Mouse (Mus musculus): ENCODE data around the gene Olr1. TPM values are rescaled to one million over a fixed set of nuclear protein-coding genes. Genes with fewer than 3 reads are reported as not detected.

Gene Olr1
- 0.17 TPM in 1 of 2 replicates, not detected in the other for polyA plus RNA-seq (2015; fragmentation: Nextera tagmentation; extraction: Ambion mirVana)

DNA sequence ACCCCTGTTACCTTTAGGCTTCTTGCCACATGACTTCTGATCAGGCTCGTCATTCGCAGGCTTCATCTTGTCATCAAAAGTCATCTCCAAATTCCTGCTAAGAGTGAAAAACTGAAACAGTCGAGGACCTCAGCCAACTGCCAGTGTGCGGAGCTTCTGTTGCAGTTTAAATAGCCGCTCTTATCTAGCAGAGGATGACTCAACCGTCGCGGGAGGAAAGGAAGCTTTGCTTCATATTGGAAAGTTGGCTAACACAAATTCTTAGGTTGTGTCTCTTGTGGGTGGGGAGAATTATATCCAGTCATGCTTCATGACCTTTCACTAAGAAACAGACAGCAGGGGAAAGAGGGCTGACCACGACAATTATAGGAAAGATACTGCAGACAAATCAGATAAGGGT is at the start of gene Olr1:
Gene Olr1, minus strand, starts transcription at position 142 of the 400 bp plus-strand sequence.
- no peak within 1 kb of the TSS for H3K4me2 ChIP-seq
- no peaks in the 10 kb centered on the region for H3K27me3 ChIP-seq
- no peak within 1 kb of the TSS for H3K27ac ChIP-seq
- H3K4me1 ChIP-seq = peaks cover 17% of the 10 kb centered on the region
- no peak within 1 kb of the TSS for H3K4me3 ChIP-seq (replicated peaks)
- no peak for ATAC-seq (replicated peaks; ENCODE audit: low FRiP score)
- no peaks in the 10 kb centered on the region for H3K36me3 ChIP-seq
- 80% methylated on average over 9 of the region's 9 CpGs for WGBS
- 0 out of 2 replicates have a peak, but pooled peaks cover 10% of the 10 kb centered on the region for H3K9me3 ChIP-seq (replicated peaks)
- no peak within 1 kb of the TSS for H3K9ac ChIP-seq

DNA sequence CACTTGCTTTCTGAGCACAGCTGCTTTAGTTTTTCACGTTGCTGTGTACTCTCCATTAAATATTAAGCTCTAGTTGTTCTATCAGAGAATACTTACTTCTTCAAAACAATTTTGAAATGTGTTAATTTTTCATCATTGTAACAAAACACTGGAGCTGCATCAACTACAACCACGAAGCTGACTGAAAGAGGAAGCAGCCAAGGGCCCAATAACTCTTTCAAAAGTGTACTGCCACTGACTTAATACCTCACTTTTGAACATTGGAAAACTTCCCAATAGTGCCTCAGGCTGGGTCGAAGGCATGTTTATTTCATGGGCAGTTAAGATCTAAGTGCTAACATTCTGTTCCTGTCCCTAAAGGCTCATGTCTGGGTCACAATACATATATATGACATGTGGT is 41.0 kb upstream of the Olr1 start:
- WGBS = 61% methylated on average over 3 of the region's 3 CpGs
- no peak for ATAC-seq (replicated peaks; ENCODE audit: low FRiP score)
- no peaks in the 10 kb centered on the region for H3K27me3 ChIP-seq
- H3K9ac ChIP-seq = no peak overlapping the region
- H3K4me2 ChIP-seq = no peak overlapping the region
- no peaks in the 10 kb centered on the region for H3K9me3 ChIP-seq (replicated peaks)
- no peak overlapping the region for H3K27ac ChIP-seq
- H3K36me3 ChIP-seq = peaks cover 3% of the 10 kb centered on the region; the same call in 1 of the 2 replicates
- no peak overlapping the region for H3K4me3 ChIP-seq (replicated peaks)
- no peaks in the 10 kb centered on the region for H3K4me1 ChIP-seq

DNA sequence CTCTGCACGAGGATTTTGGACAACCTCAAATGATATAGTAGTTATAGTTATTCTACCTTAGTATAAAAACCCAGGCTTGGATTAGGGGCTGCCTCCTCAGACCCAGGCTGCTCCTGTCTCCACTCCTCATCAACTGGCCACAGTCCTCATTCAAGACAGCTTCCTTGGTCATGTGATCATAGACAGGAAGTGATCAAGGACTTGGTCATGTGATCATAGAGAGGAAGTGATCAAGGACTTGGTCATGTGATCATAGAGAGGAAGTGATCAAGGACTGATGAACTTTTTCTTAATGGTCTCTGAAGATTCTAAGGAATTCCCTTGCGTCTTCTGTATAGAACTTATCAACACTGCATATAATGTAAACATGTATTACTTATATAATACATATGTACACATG is 40.3 kb upstream of the Olr1 start:
- WGBS = 82% methylated on average over 2 of the region's 2 CpGs
- peaks cover 10% of the 10 kb centered on the region; the same call in 1 of the 2 replicates for H3K36me3 ChIP-seq
- no peak overlapping the region for H3K4me2 ChIP-seq
- no peaks in the 10 kb centered on the region for H3K27me3 ChIP-seq
- no peak overlapping the region for H3K9ac ChIP-seq
- no peaks in the 10 kb centered on the region for H3K4me1 ChIP-seq
- no peaks in the 10 kb centered on the region for H3K9me3 ChIP-seq (replicated peaks)
- no peak overlapping the region for H3K27ac ChIP-seq
- H3K4me3 ChIP-seq (replicated peaks) = no peak overlapping the region
- ATAC-seq (replicated peaks; ENCODE audit: low FRiP score) = no peak

DNA sequence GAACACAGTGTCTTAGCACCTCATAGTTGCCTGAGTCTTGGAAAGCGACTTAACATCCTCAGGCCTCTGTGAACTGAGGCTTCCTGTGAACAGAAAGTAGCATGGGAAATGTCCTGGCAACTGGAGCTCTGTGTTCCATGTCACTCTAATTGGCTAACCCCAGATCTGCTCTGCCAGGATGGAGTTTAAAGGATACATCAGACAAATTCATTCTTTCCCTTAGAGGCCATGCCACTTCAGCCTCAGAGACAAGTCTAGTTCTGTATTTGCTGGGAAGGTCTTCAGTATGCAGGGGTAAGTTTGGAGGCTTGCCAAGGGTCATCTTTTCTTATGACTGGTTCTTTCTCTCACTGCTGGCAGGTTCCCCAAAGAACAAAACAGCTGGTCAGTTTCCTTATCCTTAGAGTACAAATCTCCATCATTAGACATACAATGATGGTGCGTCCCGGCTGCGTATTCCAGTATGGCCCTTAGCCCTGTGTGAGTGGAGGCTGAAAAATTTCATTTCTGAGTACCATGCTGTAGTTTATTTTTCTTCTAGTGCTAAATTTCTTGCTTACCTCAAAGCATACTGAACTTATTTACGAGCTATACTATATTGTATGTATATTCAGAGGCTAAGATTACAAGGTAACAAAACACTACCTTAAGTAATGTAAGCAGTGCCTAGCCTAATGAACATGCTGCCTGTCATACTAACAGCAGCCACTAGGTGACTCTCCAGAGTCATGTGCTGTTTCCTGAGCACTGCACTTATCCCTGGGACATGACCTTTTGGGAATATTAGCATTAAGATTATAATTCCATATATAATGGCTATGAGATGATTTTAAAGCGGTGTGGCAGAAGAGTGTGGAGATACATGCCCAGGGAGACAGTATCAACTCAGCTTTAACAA is 37.0 kb upstream of the Olr1 start:
- 65% methylated on average over 6 of the region's 6 CpGs for WGBS
- Histone ChIP-seq H3K4me1 (no peaks in the 10 kb centered on the region), H3K27ac (no peak overlapping the region), H3K36me3 (peaks cover 41% of the 10 kb centered on the region), H3K9me3 (replicated peaks) (no peaks in the 10 kb centered on the region), H3K4me3 (replicated peaks) (no peak overlapping the region), H3K27me3 (no peaks in the 10 kb centered on the region), H3K9ac (no peak overlapping the region), H3K4me2 (no peak overlapping the region)
- 0 out of 2 replicates have a peak, but pooled peaks have one; percentile 67 for ATAC-seq (replicated peaks; ENCODE audit: low FRiP score)

DNA sequence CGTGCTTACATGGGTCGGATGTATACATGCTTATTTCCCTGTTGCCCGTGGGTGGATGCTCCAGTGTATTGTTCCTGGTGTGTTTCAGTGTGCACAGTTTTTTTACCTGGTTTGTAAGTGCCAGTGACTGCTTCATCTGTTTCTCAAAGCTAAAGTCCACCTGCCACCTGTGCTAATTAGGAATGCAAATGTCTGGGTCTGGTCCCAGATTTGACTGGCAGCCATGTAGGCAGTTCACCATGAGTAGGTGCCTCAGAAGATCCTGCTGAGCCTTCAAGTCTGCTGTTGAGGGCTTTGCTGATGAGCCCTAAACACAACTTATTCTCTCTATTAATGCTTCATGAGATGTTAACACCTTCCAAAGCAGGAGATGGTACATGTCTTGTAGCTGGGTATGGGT is 35.6 kb upstream of the Olr1 start:
- Histone ChIP-seq H3K4me2 (no peak overlapping the region), H3K4me1 (no peaks in the 10 kb centered on the region), H3K9ac (no peak overlapping the region), H3K4me3 (replicated peaks) (no peak overlapping the region), H3K9me3 (replicated peaks) (no peaks in the 10 kb centered on the region), H3K27ac (no peak overlapping the region), H3K27me3 (no peaks in the 10 kb centered on the region), H3K36me3 (peaks cover 55% of the 10 kb centered on the region)
- ATAC-seq (replicated peaks; ENCODE audit: low FRiP score) = no peak
- 89% methylated on average over 3 of the region's 3 CpGs for WGBS

DNA sequence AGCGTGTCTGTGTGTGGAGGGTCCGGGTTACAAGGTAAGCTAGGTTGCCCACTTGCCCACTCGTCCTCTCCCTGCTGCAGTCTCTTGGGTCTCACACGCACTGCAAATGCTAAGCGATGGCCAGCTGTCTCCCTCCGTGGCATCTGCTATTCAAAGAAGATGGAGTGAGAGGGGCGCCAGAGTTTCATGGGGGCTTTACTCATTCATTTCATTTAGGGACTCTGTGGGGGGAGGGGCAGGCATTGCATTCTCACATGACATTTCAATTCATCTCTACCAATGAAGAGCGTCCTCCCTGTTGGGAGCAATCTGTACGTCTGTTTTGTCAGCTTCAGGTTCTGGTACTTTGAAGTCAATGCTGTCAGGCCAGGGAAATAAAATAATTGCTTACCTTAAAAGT is 35.0 kb upstream of the Olr1 start:
- ATAC-seq (replicated peaks; ENCODE audit: low FRiP score) = no peak
- no peak overlapping the region for H3K9ac ChIP-seq

DNA sequence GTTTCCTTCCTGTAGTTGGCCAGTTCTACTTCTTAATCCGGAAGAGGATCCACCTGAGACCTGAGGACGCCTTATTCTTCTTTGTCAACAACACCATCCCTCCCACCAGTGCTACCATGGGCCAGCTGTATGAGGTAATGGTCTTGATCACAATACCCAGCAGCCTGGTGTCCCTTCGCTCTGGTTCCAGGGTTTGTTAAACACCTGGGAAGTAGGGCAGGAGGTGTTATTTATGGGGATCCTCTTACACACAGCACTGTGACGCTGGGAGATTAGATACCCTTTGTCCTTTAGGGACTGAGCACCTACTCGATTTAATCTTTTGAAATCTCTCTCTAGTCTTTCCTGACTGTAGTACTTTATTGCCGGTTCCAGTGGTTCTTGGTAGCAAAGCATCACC is 31.6 kb upstream of the Olr1 start:
- Histone ChIP-seq H3K9ac (no peak overlapping the region), H3K4me3 (replicated peaks) (no peak overlapping the region), H3K27me3 (no peaks in the 10 kb centered on the region), H3K4me1 (peaks cover 24% of the 10 kb centered on the region), H3K9me3 (replicated peaks) (no peaks in the 10 kb centered on the region), H3K4me2 (no peak overlapping the region), H3K36me3 (peaks cover 59% of the 10 kb centered on the region), H3K27ac (no peak overlapping the region)
- WGBS = 67% methylated on average over 6 of the region's 6 CpGs
- ATAC-seq (replicated peaks; ENCODE audit: low FRiP score) = no peak

More for the DNA sequence above, 35.0 kb upstream of the Olr1 start:
- 88% methylated on average over 9 of the region's 9 CpGs for WGBS
- no peaks in the 10 kb centered on the region for H3K27me3 ChIP-seq
- peaks cover 59% of the 10 kb centered on the region for H3K36me3 ChIP-seq
- no peak overlapping the region for H3K4me3 ChIP-seq (replicated peaks)
- no peak overlapping the region for H3K4me2 ChIP-seq
- H3K27ac ChIP-seq = no peak overlapping the region
- H3K9me3 ChIP-seq (replicated peaks) = no peaks in the 10 kb centered on the region
- H3K4me1 ChIP-seq = no peaks in the 10 kb centered on the region

DNA sequence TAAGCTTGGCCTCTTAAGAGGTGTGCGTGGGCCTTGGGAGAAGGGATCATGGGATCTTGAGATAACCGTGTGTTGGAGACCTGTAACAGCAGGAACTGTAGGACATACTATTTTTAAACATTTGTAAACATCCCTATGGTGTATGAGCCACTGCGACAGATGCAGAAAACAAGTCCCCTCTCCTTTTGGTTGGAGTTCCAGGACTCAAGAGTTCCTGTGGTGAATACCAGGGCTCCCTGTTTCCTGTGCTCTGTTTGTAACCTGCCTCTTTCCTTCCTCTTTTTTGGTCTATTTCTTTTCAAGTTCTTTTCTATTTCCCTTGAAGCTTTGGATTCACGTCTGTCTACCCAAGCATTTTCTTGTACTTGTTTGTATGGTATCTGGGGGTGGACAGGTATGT is 28.8 kb upstream of the Olr1 start:
- no peak for ATAC-seq (replicated peaks; ENCODE audit: low FRiP score)
- Histone ChIP-seq H3K4me2 (peak overlapping the region; percentile 87), H3K27me3 (no peaks in the 10 kb centered on the region), H3K36me3 (peaks cover 35% of the 10 kb centered on the region), H3K9ac (0 out of 2 replicates have a peak overlapping the region, but pooled peaks have one; percentile 4), H3K4me3 (replicated peaks) (peak overlapping the region; percentile 89; the same call in 1 of the 2 replicates), H3K27ac (no peak overlapping the region), H3K4me1 (peaks cover 29% of the 10 kb centered on the region), H3K9me3 (replicated peaks) (no peaks in the 10 kb centered on the region)
- whole genome bisulfite sequencing = 80% methylated on average over 4 of the region's 4 CpGs

DNA sequence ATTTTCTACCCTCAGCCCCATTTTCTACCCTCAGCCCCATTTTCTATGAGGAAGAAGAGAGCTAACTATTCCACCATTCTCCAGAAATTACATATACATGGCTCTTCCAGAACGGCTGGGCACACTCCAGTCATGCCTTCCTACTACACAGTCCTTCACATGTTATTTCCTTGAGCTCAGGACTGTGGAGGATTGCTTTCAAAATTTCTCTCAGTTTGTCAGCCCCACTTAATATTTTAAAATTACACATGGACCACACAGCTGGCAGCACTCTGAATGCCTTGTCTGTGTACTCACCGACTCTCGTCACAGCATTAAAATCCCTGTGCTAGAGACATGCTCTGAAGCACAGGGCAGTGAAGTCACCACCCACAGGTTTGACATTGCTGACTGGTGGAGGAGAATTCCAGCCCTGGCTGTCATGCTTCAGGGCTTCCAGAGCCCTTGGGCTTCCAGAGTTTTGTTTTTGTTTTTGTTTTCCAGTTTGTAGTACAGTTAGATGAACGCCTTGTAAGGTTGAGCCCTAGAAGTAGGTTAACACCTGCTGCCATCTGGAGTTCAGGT is 27.7 kb upstream of the Olr1 start:
- Histone ChIP-seq H3K4me1 (peaks cover 29% of the 10 kb centered on the region), H3K9ac (peak overlapping the region; percentile 29; the same call in 1 of the 2 replicates), H3K4me2 (peak overlapping the region; percentile 87), H3K27ac (peak overlapping the region; percentile 60), H3K27me3 (no peaks in the 10 kb centered on the region), H3K4me3 (replicated peaks) (peak overlapping the region; percentile 89), H3K9me3 (replicated peaks) (no peaks in the 10 kb centered on the region), H3K36me3 (peaks cover 25% of the 10 kb centered on the region)
- WGBS = 30% methylated on average over 4 of the region's 4 CpGs
- ATAC-seq (replicated peaks; ENCODE audit: low FRiP score) = peak; percentile 77

DNA sequence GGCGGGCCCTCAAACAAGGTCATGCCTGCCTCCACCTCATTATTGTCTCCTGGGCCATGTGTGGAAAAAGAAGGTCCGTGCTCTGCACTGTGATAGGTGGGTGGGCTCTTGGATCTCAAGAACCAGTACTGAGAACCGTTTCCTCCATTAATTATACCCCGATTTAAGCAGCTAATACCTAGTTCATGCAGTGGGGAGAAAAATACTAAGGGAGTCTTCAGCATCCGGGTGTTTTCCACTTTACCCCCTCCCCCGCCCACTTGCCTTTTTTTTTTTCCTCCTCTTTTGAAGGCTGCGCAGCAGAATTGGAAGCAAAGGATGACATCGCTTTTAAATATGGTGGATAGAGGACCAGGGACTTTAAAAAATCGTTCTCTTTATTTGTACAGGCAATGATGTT is 27.1 kb upstream of the Olr1 start:
- peak overlapping the region; percentile 89 for H3K4me3 ChIP-seq (replicated peaks)
- H3K4me2 ChIP-seq = peak overlapping the region; percentile 87
- H3K9me3 ChIP-seq (replicated peaks) = no peaks in the 10 kb centered on the region
- no peaks in the 10 kb centered on the region for H3K27me3 ChIP-seq
- peak overlapping the region; percentile 76 for H3K9ac ChIP-seq
- peak; percentile 16; the same call in 1 of the 2 replicates for ATAC-seq (replicated peaks; ENCODE audit: low FRiP score)
- peaks cover 29% of the 10 kb centered on the region for H3K4me1 ChIP-seq
- WGBS = 12% methylated on average over 9 of the region's 9 CpGs
- H3K27ac ChIP-seq = 0 out of 2 replicates have a peak overlapping the region, but pooled peaks have one; percentile 22
- H3K36me3 ChIP-seq = peaks cover 19% of the 10 kb centered on the region

DNA sequence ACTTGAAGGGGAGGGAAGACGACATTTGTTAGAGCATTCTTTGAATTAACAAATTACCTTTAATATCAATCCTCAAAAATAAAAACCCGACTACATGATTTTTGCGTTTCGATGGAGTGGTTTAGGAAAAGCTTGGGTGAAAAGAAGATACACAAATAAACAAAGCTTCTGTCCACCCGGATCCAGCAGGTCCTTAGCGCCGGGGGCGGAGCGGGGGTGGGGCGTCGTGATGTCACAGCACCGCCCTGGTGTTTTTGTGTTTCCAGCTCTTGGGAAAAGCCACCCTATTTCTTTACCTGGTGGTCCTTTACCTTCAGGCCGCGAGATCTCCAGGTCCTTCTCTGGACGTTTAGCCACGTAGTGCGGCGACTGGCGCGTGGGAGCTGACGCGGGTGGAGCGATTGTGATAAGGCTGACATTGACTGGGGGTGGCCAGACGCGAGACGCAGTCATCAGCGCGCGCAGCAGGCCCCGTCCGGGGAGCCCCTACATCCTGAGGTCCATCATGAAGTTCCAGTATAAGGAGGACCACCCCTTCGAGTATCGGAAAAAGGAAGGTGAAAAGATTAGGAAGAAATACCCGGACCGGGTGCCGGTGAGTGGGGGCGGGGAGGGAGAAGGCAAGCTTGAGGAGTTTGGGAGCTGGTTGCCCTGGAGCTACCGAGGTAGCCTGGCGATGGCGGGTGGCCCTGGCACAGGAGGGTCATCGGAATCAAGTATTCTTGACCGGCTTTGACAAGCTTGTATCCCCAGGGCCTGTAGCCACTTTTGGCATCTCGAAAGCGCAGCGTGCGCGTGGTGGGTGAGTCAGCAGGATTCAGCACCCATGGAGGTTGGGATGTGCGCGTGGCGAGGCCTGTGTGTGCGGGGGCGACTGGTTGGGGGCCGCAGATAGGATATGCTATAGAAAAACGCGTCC is 26.2 kb upstream of the Olr1 start, which contains the start of gene Gabarapl1:
Gene Gabarapl1, plus strand, starts transcription at position 219 of the 919 bp plus-strand sequence.
- peak; percentile 88 for ATAC-seq (replicated peaks; ENCODE audit: low FRiP score)
- Histone ChIP-seq H3K4me1 (peaks cover 29% of the 10 kb centered on the region), H3K4me3 (replicated peaks) (peak within 1 kb of the TSS; percentile 89), H3K27ac (peak within 1 kb of the TSS; percentile 87), H3K4me2 (peak within 1 kb of the TSS; percentile 87), H3K27me3 (no peaks in the 10 kb centered on the region), H3K9ac (peak within 1 kb of the TSS; percentile 76), H3K9me3 (replicated peaks) (no peaks in the 10 kb centered on the region), H3K36me3 (peaks cover 10% of the 10 kb centered on the region)
- WGBS = under 1% methylated on average over 55 of the region's 55 CpGs
